Mouse (Mus musculus): ENCODE measurements around the gene Dagla. TPM values are rescaled to one million over a fixed set of nuclear protein-coding genes. Genes with fewer than 3 reads are reported as not detected.
A peak's percentile ranks its signal among the peaks of the same experiment; 100 is the strongest.

Dagla gene
- polyA plus RNA-seq, 1 experiment from 2014 or later, result 0.55 TPM

GRCm38 (mm10) chr19:10247165-10247564 is 57.5 kb downstream of the Dagla start:
- Histone ChIP-seq H3K9me3 (replicated peaks) (no peaks in the 10 kb centered on the region), H3K27ac (no peak overlapping the region), H3K27me3 (replicated peaks) (peaks cover 43% of the 10 kb centered on the region), H3K4me3 (no peak overlapping the region), H3K4me2 (no peak overlapping the region), H3K4me1 (peaks cover 3% of the 10 kb centered on the region; the same call in 1 of the 2 replicates), H3K36me3 (no peaks in the 10 kb centered on the region), H3K9ac (no peak overlapping the region)
- WGBS (ENCODE audit: insufficient replicate concordance), result 17% methylated on average over 6 of the region's 6 CpGs
- ATAC-seq, result no peak

DNA sequence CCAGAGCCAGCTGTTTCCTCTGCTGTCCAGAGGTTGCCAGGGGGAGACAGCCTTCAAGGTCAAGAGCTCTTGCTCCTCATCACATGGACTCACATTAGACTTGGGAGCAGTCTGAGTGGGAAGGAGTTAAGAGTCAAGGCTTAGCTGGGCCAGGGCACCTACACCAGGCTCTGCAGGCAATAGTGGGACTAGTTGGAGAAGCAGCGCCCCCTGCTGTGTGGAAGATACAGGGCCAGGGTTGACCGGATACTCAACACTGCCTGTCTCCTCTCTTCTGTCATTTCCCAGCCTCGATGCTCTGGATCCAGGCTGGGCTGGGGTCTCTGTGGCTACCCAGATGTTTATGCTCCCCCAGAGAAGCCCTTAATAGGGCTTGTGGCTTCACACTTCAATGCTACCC is 60.5 kb downstream of the Dagla start:
- H3K27me3 ChIP-seq (replicated peaks), result peaks cover 52% of the 10 kb centered on the region
- H3K4me3 ChIP-seq, result no peak overlapping the region
- no peak overlapping the region for H3K4me2 ChIP-seq
- WGBS (ENCODE audit: insufficient replicate concordance), result 12% methylated on average over 3 of the region's 3 CpGs
- H3K27ac ChIP-seq, result no peak overlapping the region
- no peak overlapping the region for H3K9ac ChIP-seq
- H3K36me3 ChIP-seq, result no peaks in the 10 kb centered on the region
- peaks cover 22% of the 10 kb centered on the region for H3K4me1 ChIP-seq
- ATAC-seq, result no peak
- no peaks in the 10 kb centered on the region for H3K9me3 ChIP-seq (replicated peaks)

- Histone ChIP-seq H3K4me3 (no peak overlapping the region), H3K27me3 (replicated peaks) (peaks cover 55% of the 10 kb centered on the region), H3K4me1 (peaks cover 35% of the 10 kb centered on the region), H3K9ac (no peak overlapping the region), H3K4me2 (no peak overlapping the region), H3K36me3 (no peaks in the 10 kb centered on the region), H3K9me3 (replicated peaks) (no peaks in the 10 kb centered on the region), H3K27ac (no peak overlapping the region)
- no peak for ATAC-seq
- WGBS (ENCODE audit: insufficient replicate concordance), result 15% methylated on average over 8 of the region's 8 CpGs
Measured at GRCm38 (mm10) chr19:10242916-10243315, 61.8 kb downstream of the Dagla start.

DNA sequence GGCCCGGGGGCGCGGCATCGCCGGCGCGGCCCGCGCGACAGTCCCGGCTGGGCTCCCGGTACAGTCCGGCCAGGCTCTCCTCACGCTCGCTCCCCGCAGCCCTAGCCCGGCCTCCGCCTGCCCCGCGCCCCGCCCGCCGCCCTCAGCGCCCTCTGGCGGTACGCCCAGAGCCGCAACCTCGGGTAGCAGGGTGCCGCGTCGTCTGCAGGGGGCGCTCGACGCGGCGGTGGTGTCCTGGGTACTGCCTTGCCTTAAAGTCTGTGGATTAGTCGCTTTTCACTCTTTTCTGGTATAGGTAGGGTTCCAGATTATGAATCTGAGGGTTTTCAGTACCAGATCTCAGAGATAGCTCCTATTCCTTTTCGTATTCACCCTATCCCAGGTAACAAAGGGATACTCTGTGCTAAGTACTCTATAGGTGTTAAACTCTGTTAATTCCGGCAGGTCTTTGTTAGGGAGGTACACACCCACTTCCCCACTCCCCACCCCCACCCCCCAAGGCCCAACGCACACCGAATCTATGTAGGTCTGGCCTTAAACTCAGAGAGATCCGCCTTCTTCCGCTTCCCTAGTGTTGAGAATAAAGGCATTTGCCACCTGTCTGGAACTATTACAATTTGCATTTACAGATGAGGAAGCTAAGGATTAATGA is 63.9 kb downstream of the Dagla start, which contains the start of gene Myrf:
Gene Myrf, minus strand, starts transcription at position 95 of the 652 bp plus-strand sequence.
- Histone ChIP-seq H3K9me3 (replicated peaks) (no peaks in the 10 kb centered on the region), H3K27ac (peak within 1 kb of the TSS; percentile 22; the same call in 1 of the 2 replicates), H3K9ac (peak within 1 kb of the TSS; percentile 67), H3K4me3 (peak within 1 kb of the TSS; percentile 54), H3K27me3 (replicated peaks) (peaks cover 45% of the 10 kb centered on the region), H3K4me1 (peaks cover 42% of the 10 kb centered on the region), H3K36me3 (no peaks in the 10 kb centered on the region), H3K4me2 (peak within 1 kb of the TSS; percentile 85)
- peak; percentile 72 for ATAC-seq
- 7% methylated on average over 43 of the region's 43 CpGs for WGBS (ENCODE audit: insufficient replicate concordance)

- H3K4me2 ChIP-seq, result peak overlapping the region; percentile 85
Measured at GRCm38 (mm10) chr19:10239975-10240653, 64.6 kb downstream of the Dagla start.

DNA sequence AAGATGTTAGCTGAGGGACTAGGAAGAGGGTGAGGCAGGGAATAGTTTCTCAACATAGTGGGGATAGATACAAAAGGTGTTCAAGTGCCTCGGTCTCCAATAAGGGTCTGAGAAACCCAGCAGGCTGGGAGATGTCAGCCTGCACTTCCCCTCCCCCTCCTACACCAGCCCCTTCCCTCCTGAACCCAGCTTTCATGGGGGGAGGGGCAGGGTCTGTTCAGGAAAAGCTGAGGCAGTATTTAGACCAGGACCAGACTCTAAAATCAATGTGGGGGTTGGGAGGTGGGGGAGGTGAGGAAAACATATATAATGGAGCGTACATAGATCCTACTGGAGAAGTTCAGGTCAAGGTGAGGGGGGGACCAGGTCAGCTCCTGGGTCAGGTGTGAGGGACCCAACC is 65.3 kb downstream of the Dagla start:
- Histone ChIP-seq H3K4me1 (peaks cover 56% of the 10 kb centered on the region), H3K4me3 (peak overlapping the region; percentile 54), H3K9ac (peak overlapping the region; percentile 67), H3K27me3 (replicated peaks) (peaks cover 45% of the 10 kb centered on the region), H3K9me3 (replicated peaks) (no peaks in the 10 kb centered on the region), H3K4me2 (peak overlapping the region; percentile 85), H3K36me3 (no peaks in the 10 kb centered on the region), H3K27ac (0 out of 2 replicates have a peak overlapping the region, but pooled peaks have one; percentile 13)
- ATAC-seq, result no peak
- 27% methylated on average over 2 of the region's 2 CpGs for WGBS (ENCODE audit: insufficient replicate concordance)

More at GRCm38 (mm10) chr19:10239975-10240653, 64.6 kb downstream of the Dagla start:
- 2% methylated on average over 26 of the region's 26 CpGs for WGBS (ENCODE audit: insufficient replicate concordance)
- Histone ChIP-seq H3K9me3 (replicated peaks) (no peaks in the 10 kb centered on the region), H3K27ac (peak overlapping the region; percentile 22; the same call in 1 of the 2 replicates), H3K27me3 (replicated peaks) (peaks cover 45% of the 10 kb centered on the region), H3K36me3 (no peaks in the 10 kb centered on the region), H3K9ac (peak overlapping the region; percentile 67), H3K4me3 (peak overlapping the region; percentile 54), H3K4me1 (peaks cover 49% of the 10 kb centered on the region)
- ATAC-seq, result no peak; the same call in 1 of the 2 replicates

DNA sequence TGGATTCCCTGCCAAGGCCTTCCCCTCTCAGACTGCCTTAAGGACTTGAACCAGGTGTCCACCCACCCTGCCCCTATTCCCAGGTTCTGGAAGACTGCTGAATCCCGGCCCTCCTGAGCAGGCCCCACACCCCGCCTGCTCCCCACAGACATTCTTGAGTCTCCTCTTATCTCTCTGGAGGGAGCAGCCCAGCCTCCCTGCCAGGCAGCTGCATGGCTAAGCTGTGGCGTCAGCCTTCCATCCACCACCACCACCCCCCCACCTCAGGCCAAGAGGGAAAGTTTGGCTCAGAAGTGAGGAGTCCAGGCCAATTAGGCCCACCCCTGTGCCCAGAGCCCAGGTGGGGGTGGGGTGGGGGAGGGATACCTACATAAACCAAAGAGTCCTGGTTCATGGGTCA is 66.2 kb downstream of the Dagla start:
- H3K27me3 ChIP-seq (replicated peaks), result peaks cover 45% of the 10 kb centered on the region
- no peaks in the 10 kb centered on the region for H3K36me3 ChIP-seq
- ATAC-seq, result no peak
- 0 out of 2 replicates have a peak overlapping the region, but pooled peaks have one; percentile 54 for H3K4me3 ChIP-seq
- WGBS (ENCODE audit: insufficient replicate concordance), result 15% methylated on average over 3 of the region's 3 CpGs
- H3K4me2 ChIP-seq, result peak overlapping the region; percentile 85
- H3K4me1 ChIP-seq, result peaks cover 56% of the 10 kb centered on the region
- H3K9ac ChIP-seq, result no peak overlapping the region
- no peaks in the 10 kb centered on the region for H3K9me3 ChIP-seq (replicated peaks)
- 0 out of 2 replicates have a peak overlapping the region, but pooled peaks have one; percentile 7 for H3K27ac ChIP-seq

DNA sequence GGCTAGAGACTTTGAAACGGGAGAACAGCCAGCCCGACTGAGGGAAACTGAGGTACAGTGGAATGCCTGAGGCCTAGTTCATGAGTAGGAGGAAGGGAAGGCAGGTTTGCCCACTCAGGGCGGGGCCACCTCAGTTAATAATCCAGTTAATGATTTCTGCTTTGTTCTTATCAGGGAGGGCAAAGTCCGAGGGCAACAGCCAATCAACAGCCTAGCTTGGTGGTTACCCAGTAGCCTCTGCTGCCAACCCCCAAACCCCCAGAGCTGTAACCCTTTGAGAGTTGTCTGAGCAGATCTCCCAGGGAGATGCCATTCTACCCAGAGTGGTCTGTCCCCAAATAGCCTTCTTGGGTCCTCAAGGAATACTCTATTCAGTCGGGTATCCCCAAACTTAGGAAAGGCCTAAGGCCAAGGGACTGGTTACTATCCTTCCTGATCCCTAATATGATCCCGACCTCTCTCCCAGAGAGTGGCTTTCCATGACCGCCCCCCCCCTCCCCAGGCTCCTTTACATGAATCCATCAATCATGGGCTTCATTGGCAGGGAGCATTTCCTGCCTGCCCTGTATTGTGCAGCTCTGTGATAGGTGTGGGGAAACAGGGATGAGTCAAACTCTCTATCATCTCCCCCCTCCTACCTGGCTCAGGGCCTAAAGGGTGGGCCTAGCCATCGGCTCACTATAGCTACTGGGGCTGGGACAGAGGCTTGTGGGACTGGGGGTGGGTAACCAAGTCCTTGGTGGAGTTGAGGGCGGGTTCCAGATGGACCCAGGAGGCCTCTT is 68.7 kb downstream of the Dagla start:
- 47% methylated on average over 9 of the region's 9 CpGs for WGBS (ENCODE audit: insufficient replicate concordance)
- peaks cover 64% of the 10 kb centered on the region for H3K4me1 ChIP-seq
- ATAC-seq, result peak; percentile 52
- no peaks in the 10 kb centered on the region for H3K9me3 ChIP-seq (replicated peaks)
- no peaks in the 10 kb centered on the region for H3K36me3 ChIP-seq
- H3K4me3 ChIP-seq, result no peak overlapping the region
- H3K27me3 ChIP-seq (replicated peaks), result peaks cover 53% of the 10 kb centered on the region
- H3K9ac ChIP-seq, result no peak overlapping the region
- peak overlapping the region; percentile 11 for H3K4me2 ChIP-seq
- peak overlapping the region; percentile 38 for H3K27ac ChIP-seq

GRCm38 (mm10) chr19:10232327-10233017 is 72.2 kb downstream of the Dagla start:
- 39% methylated on average over 9 of the region's 9 CpGs for WGBS (ENCODE audit: insufficient replicate concordance)

GRCm38 (mm10) chr19:10231871-10232270 is 72.8 kb downstream of the Dagla start:
- Histone ChIP-seq H3K4me3 (no peak overlapping the region), H3K9ac (no peak overlapping the region), H3K4me1 (peaks cover 39% of the 10 kb centered on the region), H3K9me3 (replicated peaks) (no peaks in the 10 kb centered on the region), H3K27me3 (replicated peaks) (peaks cover 39% of the 10 kb centered on the region), H3K4me2 (no peak overlapping the region), H3K27ac (peak overlapping the region; percentile 15; the same call in 1 of the 2 replicates), H3K36me3 (peaks cover 5% of the 10 kb centered on the region; the same call in 1 of the 2 replicates)
- WGBS (ENCODE audit: insufficient replicate concordance), result 34% methylated on average over 5 of the region's 5 CpGs
- no peak for ATAC-seq

More at GRCm38 (mm10) chr19:10232327-10233017, 72.2 kb downstream of the Dagla start:
- Histone ChIP-seq H3K4me3 (no peak overlapping the region), H3K4me1 (peaks cover 39% of the 10 kb centered on the region), H3K9ac (no peak overlapping the region), H3K27ac (no peak overlapping the region), H3K36me3 (peaks cover 5% of the 10 kb centered on the region; the same call in 1 of the 2 replicates), H3K27me3 (replicated peaks) (peaks cover 41% of the 10 kb centered on the region), H3K4me2 (no peak overlapping the region), H3K9me3 (replicated peaks) (no peaks in the 10 kb centered on the region)
- no peak for ATAC-seq

GRCm38 (mm10) chr19:10231016-10231415 is 73.7 kb downstream of the Dagla start:
- H3K36me3 ChIP-seq, result peaks cover 5% of the 10 kb centered on the region; the same call in 1 of the 2 replicates
- H3K27me3 ChIP-seq (replicated peaks), result peaks cover 39% of the 10 kb centered on the region
- no peak overlapping the region for H3K4me2 ChIP-seq
- H3K4me3 ChIP-seq, result no peak overlapping the region
- WGBS (ENCODE audit: insufficient replicate concordance), result 28% methylated on average over 7 of the region's 7 CpGs
- H3K9me3 ChIP-seq (replicated peaks), result no peaks in the 10 kb centered on the region
- H3K4me1 ChIP-seq, result peaks cover 38% of the 10 kb centered on the region
- ATAC-seq, result no peak
- H3K9ac ChIP-seq, result no peak overlapping the region
- H3K27ac ChIP-seq, result no peak overlapping the region
